Mouse (Mus musculus): ENCODE data around the gene Pspn.

The Pspn gene

DNA sequence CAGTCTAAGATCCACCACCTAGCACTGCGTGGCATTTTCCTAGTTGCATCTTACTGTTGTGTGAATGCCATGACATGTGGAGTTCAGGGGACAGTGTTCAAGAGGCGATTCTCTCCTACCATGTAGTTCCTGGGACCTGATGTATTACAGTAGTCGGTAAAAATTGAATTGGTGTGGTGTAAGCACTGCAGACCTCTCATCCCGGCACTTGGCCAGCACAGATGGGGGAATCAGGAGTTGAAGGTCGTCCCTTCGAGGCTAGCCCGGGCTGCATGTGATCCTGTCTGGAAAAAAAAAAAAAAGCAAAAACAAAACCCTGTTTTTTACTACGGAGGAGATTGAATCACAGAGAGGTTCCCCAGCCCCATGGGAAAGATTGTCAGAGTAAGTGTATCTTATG lies 4.8 kb downstream of the Pspn start:
- DNase-seq = no peak

GRCm38 (mm10) chr17:56990966-56991365 lies 8.9 kb downstream of the Pspn start:
- DNase-seq = no peak

DNA sequence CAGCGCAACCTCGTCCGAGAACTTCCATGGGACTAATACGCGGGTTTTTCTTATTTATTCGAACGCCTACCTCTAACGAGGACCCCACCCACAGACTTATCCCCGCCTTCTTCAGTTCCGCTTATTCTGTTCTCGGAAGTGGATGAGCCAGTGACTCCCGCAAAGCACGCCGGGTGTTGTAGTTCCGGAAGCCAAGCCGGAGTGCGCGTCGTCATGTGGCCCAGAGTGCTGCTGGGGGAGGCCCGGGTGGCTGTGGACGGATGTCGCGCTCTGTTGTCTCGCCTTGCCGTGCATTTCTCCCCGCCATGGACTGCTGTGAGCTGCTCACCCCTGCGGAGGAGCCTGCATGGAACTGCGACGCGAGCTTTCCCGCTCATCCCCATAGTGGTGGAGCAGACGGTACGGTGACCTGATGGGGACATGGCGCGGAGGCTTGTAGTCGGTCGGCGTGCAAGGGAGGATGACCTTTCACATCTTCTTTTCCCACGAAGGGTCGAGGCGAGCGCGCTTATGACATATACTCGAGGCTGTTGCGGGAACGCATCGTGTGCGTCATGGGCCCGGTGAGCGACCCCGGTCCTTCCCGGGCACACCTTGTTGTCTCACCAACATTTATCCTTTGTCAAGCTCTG lies 9.6 kb downstream of the Pspn start, which contains the start of gene Clpp:
Gene Clpp (plus strand): TSS at position 191 of the 632 bp plus-strand sequence.
- peak; percentile 96 for DNase-seq

DNA sequence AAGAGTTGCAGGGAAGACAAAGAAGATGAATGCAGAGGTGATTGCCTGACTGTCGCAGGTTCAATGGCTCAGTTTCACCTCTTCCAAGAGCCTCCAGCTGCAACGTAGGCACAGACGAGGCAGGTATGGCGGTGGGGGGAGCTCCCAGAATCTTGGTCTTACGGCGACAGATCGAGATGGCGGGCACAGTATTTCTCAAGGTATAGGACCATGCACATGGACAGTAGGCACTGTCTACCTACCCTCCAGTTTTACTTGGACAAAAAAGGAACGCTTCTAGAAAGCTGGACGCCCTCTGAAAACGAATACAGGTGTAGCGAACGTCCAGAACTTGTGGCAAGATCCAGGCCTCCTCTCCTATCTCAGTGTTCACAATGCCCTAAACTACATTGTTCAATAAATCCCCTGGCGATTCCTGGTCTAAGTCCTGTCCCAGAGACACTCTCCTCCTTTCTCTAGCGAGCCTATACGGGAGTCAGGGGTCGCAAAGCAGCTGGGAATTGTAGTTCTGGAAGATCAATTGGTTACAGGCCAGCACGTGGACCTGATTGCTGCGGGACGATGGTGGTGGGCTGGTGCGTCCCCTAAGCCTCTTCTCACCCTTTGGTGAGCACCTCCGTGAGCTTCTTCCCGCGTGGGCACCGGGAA lies 10.2 kb downstream of the Pspn start:
- DNase-seq = peak; percentile 91

- no peak for DNase-seq
Observed at GRCm38 (mm10) chr17:56988921-56989430, 10.8 kb downstream of the Pspn start.

DNA sequence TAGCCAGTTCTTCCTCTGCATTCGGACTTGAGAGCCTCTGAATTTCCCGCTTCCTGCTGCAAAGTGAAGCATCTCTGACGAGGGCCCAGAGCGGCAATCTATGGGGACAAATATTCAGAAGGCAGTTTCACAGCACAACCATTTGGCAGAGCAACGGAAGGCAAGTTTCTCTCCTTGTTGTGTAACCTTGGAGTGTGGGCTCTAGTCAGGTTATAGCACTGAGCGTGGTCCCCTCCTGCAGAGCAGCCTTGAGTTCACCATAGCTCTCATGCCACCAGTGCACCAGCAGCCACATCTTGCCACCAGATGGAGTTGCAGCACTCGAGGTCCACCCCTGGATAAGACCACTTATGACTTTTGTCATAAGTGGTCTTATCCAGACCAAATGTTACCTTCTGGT lies 11.4 kb downstream of the Pspn start:
- DNase-seq = no peak

DNA sequence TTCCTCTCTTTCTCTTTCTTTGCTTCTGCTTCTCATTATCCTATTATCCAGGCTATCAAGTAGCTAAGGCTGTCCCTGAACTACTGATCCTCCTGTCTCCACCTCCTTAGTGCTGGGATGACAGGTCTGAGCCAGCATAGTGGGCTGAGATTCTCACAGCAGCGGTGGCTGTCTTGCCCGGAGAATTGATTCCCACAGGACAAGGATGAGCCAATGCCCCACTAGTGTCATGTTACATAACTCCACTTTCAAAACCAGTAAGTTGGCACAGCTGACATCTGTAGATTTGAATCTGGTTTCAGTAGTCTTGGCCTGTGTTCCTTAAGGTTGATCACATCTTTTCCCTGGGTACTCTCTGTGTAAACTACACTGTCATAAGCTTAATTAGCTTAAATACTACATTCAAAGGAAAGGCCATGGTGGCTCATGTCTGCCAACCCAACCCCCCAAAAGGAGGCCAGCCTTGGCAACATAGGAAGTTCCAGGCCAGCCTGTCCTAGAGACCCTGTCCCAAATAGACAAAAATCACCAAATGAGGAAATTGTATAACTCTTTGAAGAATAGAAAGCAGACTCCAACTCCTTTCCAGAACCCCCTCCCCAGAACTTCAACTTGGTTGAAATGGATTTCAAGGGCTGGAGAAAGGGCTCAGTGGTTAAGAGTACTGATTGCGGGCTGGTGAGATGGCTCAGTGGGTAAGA lies 13.6 kb downstream of the Pspn start:
- no peak for DNase-seq

DNA sequence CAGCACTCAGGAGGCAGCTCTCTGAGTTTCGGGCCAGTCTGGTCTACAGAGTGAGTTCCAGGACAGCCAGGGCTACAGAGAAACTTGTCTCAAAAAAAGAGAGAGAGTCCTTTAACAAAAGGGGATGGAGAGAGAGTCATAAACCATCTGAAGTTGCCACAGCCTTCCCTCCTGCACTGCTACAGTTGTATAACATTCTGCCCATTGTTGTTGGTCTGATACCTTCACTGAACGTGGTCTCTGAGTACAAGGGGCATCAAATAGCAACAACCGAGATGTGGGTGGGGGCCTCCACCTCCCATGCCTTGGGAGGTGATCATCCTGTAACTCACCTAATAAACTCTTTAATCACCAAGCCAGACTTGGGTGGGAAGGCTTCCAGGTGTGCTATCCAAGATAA lies 14.2 kb downstream of the Pspn start:
- no peak for DNase-seq

- DNase-seq = no peak
Observed at GRCm38 (mm10) chr17:56984886-56985285, 14.9 kb downstream of the Pspn start.

GRCm38 (mm10) chr17:56982013-56982412 lies 17.8 kb downstream of the Pspn start, which contains the start of gene Acer1:
TSS of gene Acer1 (minus strand) at chr17:56982126.
- DNase-seq = no peak

- DNase-seq = no peak
Observed at GRCm38 (mm10) chr17:56981049-56981448, 18.8 kb downstream of the Pspn start.

DNA sequence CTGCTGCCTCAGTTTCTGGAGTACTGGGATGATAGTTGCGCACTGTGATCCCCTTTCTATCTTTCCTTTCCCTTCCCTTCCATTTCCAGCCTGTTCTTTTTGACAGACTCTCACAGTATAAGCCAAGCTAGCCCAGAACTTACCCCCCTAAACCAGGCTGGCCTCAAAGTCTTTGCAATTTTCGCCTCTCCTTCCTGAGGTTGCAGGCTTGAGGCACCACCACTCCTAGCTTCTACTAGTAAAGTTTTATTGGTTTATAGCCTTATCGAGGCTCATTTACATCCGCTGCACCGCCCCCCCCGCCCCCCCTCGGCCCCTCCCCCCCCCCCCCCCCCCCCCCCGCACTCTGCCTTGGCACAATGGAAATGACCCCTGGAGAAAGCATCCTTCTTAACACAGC lies 20.3 kb downstream of the Pspn start:
- DNase-seq = no peak

- no peak for DNase-seq
Observed at GRCm38 (mm10) chr17:56976531-56977390, 23.1 kb downstream of the Pspn start.

- no peak for DNase-seq
Observed at GRCm38 (mm10) chr17:56975391-56975790, 24.4 kb downstream of the Pspn start.

DNA sequence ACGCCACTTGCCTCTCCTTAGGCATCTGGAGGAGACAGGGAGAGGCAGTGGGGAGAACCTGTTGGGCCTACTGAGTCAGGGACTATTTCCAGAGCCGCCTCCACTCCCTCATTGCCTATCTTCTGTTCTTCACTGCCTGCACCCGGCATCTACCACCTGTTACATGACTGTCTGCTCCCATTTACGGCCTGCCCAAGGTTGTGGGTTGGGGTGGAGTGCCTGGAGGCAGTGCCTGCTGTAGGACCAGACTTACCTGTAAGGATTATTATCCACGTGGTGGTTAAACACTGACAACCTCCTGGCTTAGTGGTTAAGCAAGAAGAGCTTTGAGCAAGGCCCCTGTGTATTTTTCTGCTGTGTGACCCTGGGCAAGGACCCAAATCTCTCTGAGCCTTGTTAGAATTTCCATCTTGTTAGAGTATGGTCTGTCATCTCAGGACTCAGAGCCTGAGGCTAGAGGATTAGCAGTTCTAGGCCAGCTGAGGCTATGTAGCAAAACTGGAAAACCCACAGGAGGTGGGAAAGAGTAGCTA lies 25.0 kb downstream of the Pspn start:
- no peak for DNase-seq

- peak; percentile 14 for DNase-seq
Observed at GRCm38 (mm10) chr17:56973956-56974707, 25.7 kb downstream of the Pspn start.

DNA sequence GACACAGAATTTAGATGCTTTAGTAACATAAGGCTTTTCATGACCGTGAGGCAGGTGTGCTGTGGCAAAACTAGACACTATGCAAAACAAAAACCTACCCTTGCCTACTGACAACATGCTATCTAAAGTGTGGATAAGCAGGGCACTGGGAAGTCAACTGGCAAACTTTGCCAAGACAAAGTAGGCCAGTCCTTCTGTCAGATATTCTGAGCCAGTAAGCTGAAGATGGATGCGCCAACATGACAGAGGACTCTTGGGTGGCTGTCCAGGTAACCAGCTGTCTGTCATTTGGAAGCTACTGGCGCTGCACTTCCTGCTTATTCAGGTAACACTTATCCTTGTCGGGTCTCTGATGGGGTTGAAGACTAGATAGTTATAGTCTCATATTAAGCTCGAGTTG lies 29.7 kb downstream of the Pspn start:
- DNase-seq = no peak

DNA sequence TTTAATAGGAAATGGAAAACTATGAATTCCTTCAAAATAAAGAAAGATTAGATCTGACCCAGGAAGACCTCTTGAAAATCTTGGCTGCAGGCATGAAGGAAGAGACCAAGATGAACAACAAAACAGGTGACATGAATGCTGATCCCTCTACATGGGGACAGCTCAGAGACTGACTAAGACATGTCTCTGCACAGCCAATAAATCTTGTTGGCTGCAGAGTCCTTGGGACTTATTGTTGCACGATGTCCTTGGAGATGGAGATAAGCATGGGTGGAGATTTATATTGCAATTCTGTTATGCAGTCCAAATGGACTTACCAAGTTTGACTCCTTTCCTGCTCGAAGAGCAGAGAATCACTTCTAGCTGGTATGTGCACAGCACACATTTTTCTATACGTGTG lies 30.5 kb downstream of the Pspn start:
- DNase-seq = no peak

GRCm38 (mm10) chr17:56963646-56964045 lies 36.2 kb downstream of the Pspn start:
- DNase-seq = no peak

GRCm38 (mm10) chr17:56962642-56963405 lies 37.0 kb downstream of the Pspn start:
- DNase-seq = no peak

DNA sequence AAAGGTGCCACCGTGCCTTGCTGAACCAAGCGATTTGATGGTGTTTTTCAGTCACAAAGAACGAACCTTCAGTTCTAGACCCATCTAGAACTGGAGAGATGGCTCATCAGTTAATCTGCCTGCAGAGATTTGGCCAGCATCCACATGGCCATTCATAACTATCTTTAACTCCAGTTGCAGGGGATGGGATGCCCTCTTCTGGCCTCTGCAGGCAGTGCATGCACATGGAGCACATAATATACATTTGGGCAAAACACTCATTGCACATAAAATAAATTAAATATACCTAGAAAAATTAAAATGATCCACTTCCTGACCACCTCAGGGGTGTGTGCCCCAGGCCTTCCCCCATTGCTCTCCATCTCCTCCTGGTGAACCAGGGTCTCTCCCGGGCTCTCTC lies 37.9 kb downstream of the Pspn start:
- DNase-seq = no peak
